Mouse (Mus musculus) spleen, adult 2 months (tissue): ENCODE measurements around the gene Asap2.

Source experiments
- CTCF ChIP-seq: fragments of 200-500 bp; IDR thresholded peaks from 2 replicates; pipeline ENCODE4 v1.5.1; 2011; ENCODE audit warnings: mild to moderate bottlenecking, inconsistent platforms; ENCODE audit not compliant: insufficient read depth, insufficient read length, insufficient replicate concordance; ENCODE audit errors: extremely low read depth
- POLR2A ChIP-seq: fragments of 200-500 bp; IDR thresholded peaks from 2 replicates; pipeline ENCODE4 v1.6.1; 2011; ENCODE audit warnings: low read depth, low read length, inconsistent platforms

DNA sequence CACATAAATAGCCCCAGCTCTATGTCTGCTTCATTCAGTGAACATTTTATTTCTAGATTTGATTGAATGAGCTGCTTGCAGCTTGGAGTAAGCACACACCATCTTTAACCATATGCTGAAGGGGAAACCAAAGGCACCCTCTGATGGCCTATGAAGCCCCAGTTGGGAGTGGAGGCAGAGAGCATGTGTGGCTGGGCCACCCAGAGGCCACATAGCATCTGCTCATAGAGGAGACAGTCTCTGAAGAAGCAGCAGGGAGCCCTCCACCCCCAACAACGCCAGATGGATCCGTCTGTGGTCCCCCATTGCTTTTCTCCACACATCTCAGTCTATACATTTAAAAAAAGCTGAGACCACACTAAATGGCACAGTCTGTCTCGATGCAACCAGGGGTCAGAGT is 251.7 kb downstream of the Asap2 start:
- no peak for TF ChIP-seq CTCF
- no peak for TF ChIP-seq POLR2A
